Mouse (Mus musculus) limb, embryonic 11.5 days (tissue): Measurements from ENCODE around the gene Bcl9l. TPM values are rescaled to one million over a fixed set of nuclear protein-coding genes. Genes with fewer than 3 reads are reported as not detected.

ENCODE experiments used
- ATAC-seq: fragments of 200-750 bp; cut with Nextera tagmentation; 2 replicates; pipeline ENCODE4 v1.8.0; 2017; ENCODE audit warnings: low read depth; ENCODE audit not compliant: insufficient number of reproducible peaks, low FRiP score, low TSS enrichment
- DNase-seq: peaks from one replicate; pipeline ENCODE4 v3.0.0-alpha.2; 2015; ENCODE audit warnings: low spot score
- H3K27ac ChIP-seq: fragments of 300-500 bp; sonication (generic); replicated peaks from 2 replicates; pipeline ENCODE4 v1.5.1; 2014; ENCODE audit warnings: low read depth, mild to moderate bottlenecking, low read length
- H3K27me3 ChIP-seq: fragments of 300-500 bp; sonication (generic); 2 replicates; pipeline ENCODE4 v1.6.1; 2014; ENCODE audit warnings: mild to moderate bottlenecking, low read length, mixed read lengths; ENCODE audit not compliant: control insufficient read depth, insufficient read depth
- H3K36me3 ChIP-seq: fragments of 300-500 bp; sonication (generic); 2 replicates; pipeline ENCODE4 v1.6.1; 2014; ENCODE audit warnings: mild to moderate bottlenecking, low read length, moderate library complexity, mixed read lengths; ENCODE audit not compliant: control insufficient read depth, insufficient read depth
- H3K4me1 ChIP-seq: fragments of 300-500 bp; sonication (generic); 2 replicates; pipeline ENCODE4 v1.6.1; 2014; ENCODE audit warnings: low read length, mixed read lengths; ENCODE audit not compliant: control insufficient read depth, insufficient read depth
- H3K4me2 ChIP-seq: fragments of 300-500 bp; sonication (generic); 2 replicates; pipeline ENCODE4 v1.6.1; 2014; ENCODE audit warnings: low read depth, mild to moderate bottlenecking, moderate library complexity; ENCODE audit not compliant: severe bottlenecking
- H3K4me3 ChIP-seq: fragments of 300-500 bp; sonication (generic); 2 replicates; pipeline ENCODE4 v1.5.1; 2014; ENCODE audit warnings: low read depth, low read length
- H3K9ac ChIP-seq: fragments of 300-500 bp; sonication (generic); 2 replicates; pipeline ENCODE4 v1.6.1; 2014; ENCODE audit warnings: mild to moderate bottlenecking, low read length
- H3K9me3 ChIP-seq: fragments of 300-500 bp; sonication (generic); 2 replicates; pipeline ENCODE4 v1.6.1; 2016; ENCODE audit warnings: low read length; ENCODE audit not compliant: control insufficient read depth
- WGBS: fragments of 180-500 bp; shearing (Covaris S2); extraction: QIAGEN DNeasy Blood & Tissue Kit; methylation state at CpG from one replicate; pipeline ENCODE4 v1.1.7; 2014; 5-methylcytosine and 5-hydroxymethylcytosine counted together
- polyA plus RNA-seq: library from polyadenylated mRNA; unstranded; fragments of >200 nt; fragmentation: Nextera tagmentation; extraction: Ambion mirVana; gene quantifications from 2 replicates; pipeline ENCODE4 v1.2.1, GENCODE M21; 2014

The Bcl9l gene
- polyA plus RNA-seq, 1 experiment from 2014 or later: 11.6 TPM

- DNase-seq (peak; percentile 90), ATAC-seq (peak; percentile 65)
- Histone ChIP-seq H3K4me2 (peak overlapping the region; percentile 93), H3K4me3 (peak overlapping the region; percentile 57), H3K27me3 (no peaks in the 10 kb centered on the region), H3K27ac (peak overlapping the region; percentile 94), H3K9ac (peak overlapping the region; percentile 61), H3K9me3 (no peaks in the 10 kb centered on the region), H3K36me3 (no peaks in the 10 kb centered on the region), H3K4me1 (peaks cover 19% of the 10 kb centered on the region)
- WGBS: under 1% methylated on average over 29 of the region's 29 CpGs
Measured at GRCm38 (mm10) chr9:44478959-44479605, 3.5 kb upstream of the Bcl9l start.

- H3K4me1 ChIP-seq: peaks cover 26% of the 10 kb centered on the region
Measured at GRCm38 (mm10) chr9:44479628-44480428, 2.8 kb upstream of the Bcl9l start.

GRCm38 (mm10) chr9:44482112-44482511, 513 bp upstream of the Bcl9l start:
- Histone ChIP-seq H3K9me3 (no peaks in the 10 kb centered on the region), H3K4me2 (peak overlapping the region; percentile 81; the same call in 1 of the 2 replicates), H3K36me3 (no peaks in the 10 kb centered on the region), H3K4me1 (peaks cover 48% of the 10 kb centered on the region), H3K4me3 (peak overlapping the region; percentile 97), H3K27me3 (no peaks in the 10 kb centered on the region), H3K27ac (no peak overlapping the region; the same call in 1 of the 2 replicates), H3K9ac (no peak overlapping the region; the same call in 1 of the 2 replicates)
- no peak for DNase-seq
- ATAC-seq: no peak
- 8% methylated on average over 3 of the region's 3 CpGs for WGBS

More at GRCm38 (mm10) chr9:44479628-44480428, 2.8 kb upstream of the Bcl9l start:
- DNase-seq (peak; percentile 88), ATAC-seq (peak; percentile 32; the same call in 1 of the 2 replicates)
- Histone ChIP-seq H3K9ac (peak overlapping the region; percentile 61), H3K27me3 (no peaks in the 10 kb centered on the region), H3K27ac (peak overlapping the region; percentile 94), H3K36me3 (no peaks in the 10 kb centered on the region), H3K9me3 (no peaks in the 10 kb centered on the region), H3K4me2 (peak overlapping the region; percentile 93), H3K4me3 (peak overlapping the region; percentile 57)
- under 1% methylated on average over 26 of the region's 26 CpGs for WGBS

GRCm38 (mm10) chr9:44483041-44483509, 450 bp downstream of the Bcl9l start:
- ATAC-seq: no peak

GRCm38 (mm10) chr9:44483510-44484044, 952 bp downstream of the Bcl9l start:
- under 1% methylated on average over 12 of the region's 12 CpGs for WGBS

More at GRCm38 (mm10) chr9:44483041-44483509, 450 bp downstream of the Bcl9l start:
- WGBS: 0% methylated on average over 25 of the region's 39 CpGs
- peak overlapping the region; percentile 94 for H3K27ac ChIP-seq
- no peaks in the 10 kb centered on the region for H3K27me3 ChIP-seq
- peaks cover 53% of the 10 kb centered on the region for H3K4me1 ChIP-seq
- H3K4me2 ChIP-seq: peak overlapping the region; percentile 81
- no peaks in the 10 kb centered on the region for H3K36me3 ChIP-seq
- peak overlapping the region; percentile 97 for H3K4me3 ChIP-seq
- H3K9me3 ChIP-seq: no peaks in the 10 kb centered on the region
- no peak for DNase-seq
- peak overlapping the region; percentile 92 for H3K9ac ChIP-seq

GRCm38 (mm10) chr9:44484311-44485104, 1.9 kb downstream of the Bcl9l start:
- Histone ChIP-seq H3K27me3 (no peaks in the 10 kb centered on the region), H3K9ac (peak overlapping the region; percentile 92), H3K4me2 (peak overlapping the region; percentile 81), H3K36me3 (no peaks in the 10 kb centered on the region), H3K9me3 (no peaks in the 10 kb centered on the region), H3K4me1 (peaks cover 67% of the 10 kb centered on the region), H3K27ac (no peak overlapping the region), H3K4me3 (peak overlapping the region; percentile 97)
- 26% methylated on average over 7 of the region's 7 CpGs for WGBS
- ATAC-seq: no peak
- no peak for DNase-seq

More at GRCm38 (mm10) chr9:44483510-44484044, 952 bp downstream of the Bcl9l start:
- DNase-seq (peak; percentile 78), ATAC-seq (no peak)
- H3K4me1 ChIP-seq: peaks cover 58% of the 10 kb centered on the region
- peak overlapping the region; percentile 94 for H3K27ac ChIP-seq
- H3K27me3 ChIP-seq: no peaks in the 10 kb centered on the region
- H3K36me3 ChIP-seq: no peaks in the 10 kb centered on the region
- H3K9ac ChIP-seq: peak overlapping the region; percentile 92
- H3K4me2 ChIP-seq: peak overlapping the region; percentile 81
- H3K4me3 ChIP-seq: peak overlapping the region; percentile 97
- no peaks in the 10 kb centered on the region for H3K9me3 ChIP-seq

- Histone ChIP-seq H3K9me3 (no peaks in the 10 kb centered on the region), H3K4me3 (peak overlapping the region; percentile 97), H3K27ac (no peak overlapping the region), H3K4me1 (peaks cover 70% of the 10 kb centered on the region), H3K27me3 (no peaks in the 10 kb centered on the region), H3K9ac (no peak overlapping the region; the same call in 1 of the 2 replicates), H3K36me3 (no peaks in the 10 kb centered on the region), H3K4me2 (peak overlapping the region; percentile 81)
- DNase-seq (no peak), ATAC-seq (no peak)
- WGBS: 17% methylated on average over 6 of the region's 6 CpGs
Measured at GRCm38 (mm10) chr9:44485105-44485515, 2.5 kb downstream of the Bcl9l start.
